In genomic region chr2:148017782-148018690, GRCm38 (mm10) we compare ENCODE assay signal across 18 mouse cellular contexts. TPM values are rescaled to one million over a fixed set of nuclear protein-coding genes. Genes with fewer than 3 reads are reported as not detected.
"Had no signal": no experiment of that assay in that cellular context is flagged by ENCODE, and none has a peak within 500 bp of the region (broad histone marks: within the 10 kb centered on the region; RNA-seq: fewer than 3 reads in every experiment).

No protein-coding gene starts in this region.

- H3K27ac ChIP-seq: limb, embryonic 10.5 days; liver, embryonic 15.5 days; midbrain, embryonic 13.5 days; neural tube, embryonic 15.5 days had no signal

- H3K36me3 ChIP-seq: limb, embryonic 10.5 days; liver, embryonic 15.5 days; midbrain, embryonic 13.5 days; neural tube, embryonic 15.5 days had no signal

- H3K9ac ChIP-seq: liver, embryonic 15.5 days; midbrain, embryonic 13.5 days; neural tube, embryonic 15.5 days had no signal

- H3K4me3 ChIP-seq: limb, embryonic 10.5 days; liver, embryonic 15.5 days; midbrain, embryonic 13.5 days; myocyte; neural tube, embryonic 15.5 days had no signal

- H3K4me2 ChIP-seq: liver, embryonic 11.5 days; liver, embryonic 15.5 days; midbrain, embryonic 13.5 days; neural tube, embryonic 15.5 days had no signal

- H3K4me1 ChIP-seq: neural tube, embryonic 15.5 days had no signal

- ATAC-seq: midbrain, embryonic 13.5 days had no signal

- H3K9me3 ChIP-seq: limb, embryonic 10.5 days; liver, embryonic 15.5 days; midbrain, embryonic 13.5 days; neural tube, embryonic 15.5 days had no signal

- DNase-seq: kidney, adult 18-20 months; kidney, postnatal 10 days; kidney, postnatal 4 days; right cerebral cortex, postnatal 4 days; spleen, adult 18-20 months; thymus, adult 18-20 months; thymus, postnatal 14 days had no signal

- H3K27me3 ChIP-seq: liver, embryonic 15.5 days had no signal

RNA-seq across cellular contexts. Expression of gene Foxa2, which starts 28.7 kb away (rescaled TPM):
- total RNA-seq: layer of hippocampus, adult 8-10 months; layer of hippocampus, postnatal 14 days; left cerebral cortex, adult 18-20 months; left cerebral cortex, postnatal 10 days; megakaryocyte-erythroid progenitor cell, adult 5-6 weeks had no signal
- polyA plus RNA-seq: limb, embryonic 10.5 days had no signal
